Mouse (Mus musculus) midbrain, embryonic 12.5 days (tissue): ENCODE measurements around the gene Fgfr2. TPM values are rescaled to one million over a fixed set of nuclear protein-coding genes. Genes with fewer than 3 reads are reported as not detected.
A peak's percentile ranks its signal among the peaks of the same experiment; 100 is the strongest.

Source experiments
- ATAC-seq: fragments of 200-750 bp; cut with Nextera tagmentation; 2 replicates; pipeline ENCODE4 v1.8.0; 2017; ENCODE audit warnings: low read depth, moderate TSS enrichment, moderate library complexity; ENCODE audit not compliant: low FRiP score
- H3K27ac ChIP-seq: fragments of 300-500 bp; sonication (generic); replicated peaks from 2 replicates; pipeline ENCODE4 v1.5.1; 2016; ENCODE audit warnings: mild to moderate bottlenecking
- H3K27me3 ChIP-seq: fragments of 300-500 bp; sonication (generic); 2 replicates; pipeline ENCODE4 v1.6.1; 2016; ENCODE audit warnings: mild to moderate bottlenecking
- H3K36me3 ChIP-seq: fragments of 300-500 bp; sonication (generic); 2 replicates; pipeline ENCODE4 v1.6.1; 2016
- H3K4me1 ChIP-seq: fragments of 300-500 bp; sonication (generic); 2 replicates; pipeline ENCODE4 v1.6.1; 2016
- H3K4me2 ChIP-seq: fragments of 300-500 bp; sonication (generic); replicated peaks from 2 replicates; pipeline ENCODE4 v1.6.1; 2016; ENCODE audit warnings: mild to moderate bottlenecking, moderate library complexity
- H3K4me3 ChIP-seq: fragments of 300-500 bp; sonication (generic); 2 replicates; pipeline ENCODE4 v1.5.1; 2016; ENCODE audit warnings: mild to moderate bottlenecking
- H3K9ac ChIP-seq: fragments of 300-500 bp; sonication (generic); replicated peaks from 2 replicates; pipeline ENCODE4 v1.6.1; 2016; ENCODE audit warnings: mild to moderate bottlenecking, moderate library complexity
- H3K9me3 ChIP-seq: fragments of 300-500 bp; sonication (generic); 2 replicates; pipeline ENCODE4 v1.6.1; 2016; ENCODE audit warnings: mild to moderate bottlenecking
- WGBS: fragments of 180-500 bp; shearing (Covaris S2); methylation state at CpG from one replicate; pipeline ENCODE4 v1.1.7; 2016; 5-methylcytosine and 5-hydroxymethylcytosine counted together
- polyA plus RNA-seq: library from polyadenylated mRNA; unstranded; fragments of >200 nt; fragmentation: Nextera tagmentation; extraction: Ambion mirVana; gene quantifications from 2 replicates; pipeline ENCODE4 v1.2.1, GENCODE M21; 2016

Gene Fgfr2
- polyA plus RNA-seq, 1 experiment from 2014 or later = 96.5 TPM

DNA sequence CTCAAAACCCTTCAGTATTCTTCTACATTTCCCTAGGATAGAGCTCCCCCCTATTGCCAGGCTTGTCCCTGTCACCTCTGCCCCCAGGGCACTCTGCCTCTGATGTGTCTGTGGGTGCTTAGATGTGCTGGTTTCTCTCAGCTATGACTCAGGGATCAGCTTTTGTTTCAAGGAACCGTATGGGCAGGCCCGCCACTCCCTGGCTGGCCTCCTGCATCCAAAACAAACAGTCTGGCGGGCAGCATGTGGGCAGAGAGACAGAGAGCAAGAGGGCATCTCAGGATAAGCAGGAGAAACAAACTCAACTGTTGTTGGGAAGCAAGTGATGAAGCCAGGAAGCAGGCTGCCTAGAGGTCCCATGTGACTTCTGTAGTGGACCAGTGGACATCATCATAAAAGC, 2267.5 kb downstream of the Fgfr2 start:
- Histone ChIP-seq H3K4me1 (peaks cover 15% of the 10 kb centered on the region), H3K4me2 (no peak overlapping the region), H3K27me3 (0 out of 2 replicates have a peak, but pooled peaks cover 4% of the 10 kb centered on the region), H3K36me3 (no peaks in the 10 kb centered on the region), H3K27ac (no peak overlapping the region), H3K9me3 (no peaks in the 10 kb centered on the region), H3K4me3 (no peak overlapping the region), H3K9ac (no peak overlapping the region)
- 37% methylated on average over 3 of the region's 3 CpGs for WGBS
- no peak for ATAC-seq

DNA sequence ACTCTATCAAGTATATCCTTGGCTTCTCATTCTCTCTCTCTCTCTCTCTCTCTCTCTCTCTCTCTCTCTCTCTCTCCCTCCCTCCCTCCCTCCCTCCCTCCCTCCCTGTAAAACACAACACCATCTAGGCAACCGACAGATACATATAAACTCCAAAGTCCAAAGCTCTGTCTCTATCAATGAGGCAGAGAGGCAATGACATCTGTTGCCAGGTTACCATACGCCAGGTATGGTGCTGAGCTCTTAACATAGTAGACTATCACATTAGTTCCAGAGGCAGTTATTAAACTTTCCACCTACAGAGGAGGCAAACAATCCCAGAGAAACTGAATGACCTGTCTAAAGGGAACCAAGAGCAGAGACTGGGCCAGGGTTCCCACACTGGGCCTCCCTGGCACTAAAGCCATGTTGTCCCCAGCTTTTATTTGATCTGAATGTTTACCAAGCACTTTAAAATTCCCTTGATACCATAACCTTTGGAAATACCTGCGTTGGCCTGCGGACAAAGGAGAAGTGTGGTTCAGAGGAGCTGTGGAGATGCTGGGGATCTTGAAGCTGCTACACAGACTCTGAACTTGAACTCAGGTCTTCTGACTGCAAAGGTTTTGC, 2268.4 kb downstream of the Fgfr2 start:
- H3K9ac ChIP-seq = no peak overlapping the region
- no peak overlapping the region for H3K27ac ChIP-seq
- H3K4me2 ChIP-seq = no peak overlapping the region
- H3K36me3 ChIP-seq = no peaks in the 10 kb centered on the region
- H3K4me3 ChIP-seq = no peak overlapping the region
- peaks cover 6% of the 10 kb centered on the region; the same call in 1 of the 2 replicates for H3K4me1 ChIP-seq
- no peak for ATAC-seq
- H3K9me3 ChIP-seq = no peaks in the 10 kb centered on the region
- 63% methylated on average over 4 of the region's 4 CpGs for WGBS
- 0 out of 2 replicates have a peak, but pooled peaks cover 4% of the 10 kb centered on the region for H3K27me3 ChIP-seq

DNA sequence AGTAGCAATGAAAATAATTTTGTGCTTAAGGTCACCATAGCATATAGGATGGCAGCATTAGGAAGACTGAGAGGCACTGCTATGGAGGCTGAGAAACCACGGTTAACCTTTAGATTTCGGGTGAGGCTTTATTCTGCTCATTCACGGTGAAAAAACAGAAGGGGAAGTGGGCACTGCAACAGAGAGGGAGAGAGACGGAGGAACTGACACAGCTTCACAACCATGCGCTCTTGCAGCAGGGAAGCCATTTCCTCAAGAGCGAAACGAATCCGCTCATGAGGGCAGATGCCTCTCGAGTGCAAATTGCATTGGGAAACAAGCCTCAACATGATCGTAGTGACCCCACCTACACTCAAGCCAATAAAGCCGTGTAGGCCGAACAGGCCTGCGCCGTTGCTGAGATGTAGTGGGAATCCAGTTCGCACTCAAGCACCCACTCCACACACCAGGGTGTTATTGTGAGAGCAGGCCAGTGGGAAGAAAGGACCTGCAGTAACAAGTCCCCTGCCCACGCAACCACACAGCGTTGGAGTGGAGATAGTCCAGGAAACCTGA, 2275.9 kb downstream of the Fgfr2 start:
- Histone ChIP-seq H3K4me2 (no peak overlapping the region), H3K9me3 (no peaks in the 10 kb centered on the region), H3K4me1 (no peaks in the 10 kb centered on the region), H3K9ac (no peak overlapping the region), H3K4me3 (no peak overlapping the region), H3K27ac (no peak overlapping the region), H3K36me3 (no peaks in the 10 kb centered on the region), H3K27me3 (no peaks in the 10 kb centered on the region)
- ATAC-seq = no peak
- WGBS = 91% methylated on average over 17 of the region's 17 CpGs

DNA sequence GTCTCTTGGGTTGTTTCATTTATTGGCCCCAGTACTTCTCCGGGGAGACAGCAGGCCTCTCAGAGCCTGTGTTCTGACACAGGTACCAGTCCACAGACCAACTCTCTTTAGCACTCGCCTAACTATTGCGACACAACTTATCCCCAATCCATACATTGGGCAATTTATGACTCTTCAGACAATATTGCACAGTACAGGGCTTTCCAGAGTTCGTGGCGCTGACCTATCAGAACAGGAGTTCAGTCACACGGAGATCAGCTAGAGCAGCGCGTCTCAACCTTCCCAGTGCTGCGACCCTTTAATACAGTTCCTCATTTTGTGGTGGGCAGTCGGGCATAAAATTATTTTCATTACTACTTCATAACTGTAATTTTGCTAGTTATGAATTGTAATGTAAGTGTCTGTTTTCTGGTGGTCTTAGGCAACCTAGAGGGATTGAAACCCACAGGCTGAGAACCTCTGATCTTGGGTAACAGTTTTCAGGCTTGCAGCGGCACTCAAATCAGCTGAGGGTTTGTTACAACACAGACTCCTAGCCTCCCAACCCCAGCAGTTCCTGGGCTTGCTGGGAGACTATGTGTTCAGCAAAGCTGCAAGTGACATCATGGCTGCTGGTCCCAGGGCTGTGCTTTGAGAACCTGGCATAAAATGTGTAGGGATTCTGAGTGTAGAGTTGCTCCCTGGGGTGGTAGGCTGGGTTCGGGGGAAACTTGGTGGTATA, 2283.6 kb downstream of the Fgfr2 start:
- Histone ChIP-seq H3K4me3 (no peak overlapping the region), H3K4me2 (no peak overlapping the region), H3K4me1 (peaks cover 34% of the 10 kb centered on the region), H3K36me3 (no peaks in the 10 kb centered on the region), H3K27me3 (peaks cover 21% of the 10 kb centered on the region; the same call in 1 of the 2 replicates), H3K27ac (no peak overlapping the region), H3K9ac (no peak overlapping the region), H3K9me3 (no peaks in the 10 kb centered on the region)
- no peak for ATAC-seq
- 90% methylated on average over 12 of the region's 12 CpGs for WGBS

DNA sequence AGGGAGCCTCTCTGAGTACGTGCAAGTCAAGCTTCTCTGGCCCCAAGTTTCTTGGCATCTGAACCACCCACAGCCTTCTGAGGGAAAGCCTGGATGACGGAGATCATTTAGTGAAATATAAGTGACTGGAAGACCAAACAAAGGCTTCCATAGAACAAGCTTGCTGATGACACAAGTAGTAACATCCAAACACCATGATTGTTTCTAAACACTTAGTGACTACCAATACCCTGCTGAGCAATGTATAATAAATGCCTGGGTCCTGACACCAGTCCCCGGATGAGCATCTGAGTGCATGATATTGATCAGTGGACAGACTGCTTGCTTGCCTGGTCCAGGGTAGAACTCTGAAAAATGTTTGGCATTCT, 2284.5 kb downstream of the Fgfr2 start:
- Histone ChIP-seq H3K36me3 (no peaks in the 10 kb centered on the region), H3K27ac (peak overlapping the region; percentile 69)

DNA sequence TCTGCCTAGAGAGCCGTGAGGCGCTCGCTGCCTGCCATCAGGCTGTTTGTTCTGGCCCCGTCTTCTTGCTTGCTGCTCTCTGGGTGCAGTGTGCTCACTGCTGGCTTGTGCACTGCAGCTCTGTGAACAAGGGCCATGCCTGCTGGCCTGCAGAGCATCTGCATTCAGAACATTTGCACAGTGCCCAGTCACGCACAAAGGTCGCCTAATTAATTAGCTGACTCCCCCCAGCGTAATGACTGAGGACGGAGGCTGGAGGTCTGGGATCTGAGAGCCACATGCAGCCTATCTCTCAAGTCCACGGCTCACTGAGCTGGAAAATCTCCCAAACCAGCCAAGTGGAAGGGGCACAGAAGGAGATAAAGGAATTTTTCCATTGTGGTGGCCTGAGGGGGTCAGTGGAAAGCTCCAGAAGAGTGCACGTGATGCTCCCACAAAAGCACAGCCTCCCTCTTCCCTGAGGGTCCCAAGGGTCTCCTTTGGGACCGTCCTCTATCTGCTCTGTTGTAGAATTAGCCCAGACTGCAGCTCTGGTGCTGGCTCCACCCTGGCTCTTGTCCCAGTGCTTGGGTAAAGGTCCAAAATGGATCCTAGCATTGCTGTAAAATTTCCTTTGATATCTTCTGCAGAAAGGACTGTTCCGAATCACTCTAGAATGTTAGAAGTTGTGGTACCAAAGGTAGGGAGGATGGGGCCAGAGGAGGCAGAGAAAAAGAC, 2285.1 kb downstream of the Fgfr2 start:
- no peak overlapping the region for H3K9ac ChIP-seq
- no peaks in the 10 kb centered on the region for H3K9me3 ChIP-seq
- WGBS = 9% methylated on average over 12 of the region's 12 CpGs
- peak overlapping the region; percentile 69 for H3K27ac ChIP-seq
- H3K4me2 ChIP-seq = peak overlapping the region; percentile 5; the same call in 1 of the 2 replicates
- H3K4me3 ChIP-seq = no peak overlapping the region
- peak; percentile 76 for ATAC-seq
- H3K36me3 ChIP-seq = no peaks in the 10 kb centered on the region
- peaks cover 38% of the 10 kb centered on the region for H3K4me1 ChIP-seq
- H3K27me3 ChIP-seq = peaks cover 35% of the 10 kb centered on the region

More for the DNA sequence above, 2284.5 kb downstream of the Fgfr2 start:
- Histone ChIP-seq H3K4me3 (no peak overlapping the region), H3K9ac (no peak overlapping the region), H3K4me2 (no peak overlapping the region), H3K4me1 (peaks cover 38% of the 10 kb centered on the region), H3K27me3 (peaks cover 30% of the 10 kb centered on the region), H3K9me3 (no peaks in the 10 kb centered on the region)
- 46% methylated on average over 3 of the region's 3 CpGs for WGBS
- no peak for ATAC-seq

DNA sequence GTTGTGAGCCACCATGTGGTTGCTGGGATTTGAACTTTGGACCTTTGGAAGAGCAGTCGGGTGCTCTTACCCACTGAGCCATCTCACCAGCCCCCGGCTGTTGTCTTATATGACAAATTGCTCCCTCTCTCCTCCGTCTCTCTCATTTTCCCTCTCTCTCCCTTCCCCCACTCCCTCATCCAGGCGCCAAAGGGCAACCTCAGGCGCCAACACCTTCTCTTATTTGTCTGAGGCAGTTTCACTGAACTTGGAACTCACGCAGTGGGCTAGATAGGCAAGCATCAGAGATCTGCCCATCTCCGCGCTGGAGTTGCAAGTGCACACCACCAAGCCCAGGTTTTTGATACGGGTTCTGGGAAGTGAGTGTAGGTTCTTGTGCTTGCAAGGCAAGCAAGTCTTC, 2287.1 kb downstream of the Fgfr2 start:
- 75% methylated on average over 9 of the region's 9 CpGs for WGBS
- Histone ChIP-seq H3K27me3 (peaks cover 35% of the 10 kb centered on the region), H3K27ac (no peak overlapping the region), H3K4me2 (no peak overlapping the region), H3K9me3 (no peaks in the 10 kb centered on the region), H3K9ac (no peak overlapping the region), H3K36me3 (no peaks in the 10 kb centered on the region), H3K4me3 (no peak overlapping the region), H3K4me1 (peaks cover 38% of the 10 kb centered on the region)
- no peak for ATAC-seq

DNA sequence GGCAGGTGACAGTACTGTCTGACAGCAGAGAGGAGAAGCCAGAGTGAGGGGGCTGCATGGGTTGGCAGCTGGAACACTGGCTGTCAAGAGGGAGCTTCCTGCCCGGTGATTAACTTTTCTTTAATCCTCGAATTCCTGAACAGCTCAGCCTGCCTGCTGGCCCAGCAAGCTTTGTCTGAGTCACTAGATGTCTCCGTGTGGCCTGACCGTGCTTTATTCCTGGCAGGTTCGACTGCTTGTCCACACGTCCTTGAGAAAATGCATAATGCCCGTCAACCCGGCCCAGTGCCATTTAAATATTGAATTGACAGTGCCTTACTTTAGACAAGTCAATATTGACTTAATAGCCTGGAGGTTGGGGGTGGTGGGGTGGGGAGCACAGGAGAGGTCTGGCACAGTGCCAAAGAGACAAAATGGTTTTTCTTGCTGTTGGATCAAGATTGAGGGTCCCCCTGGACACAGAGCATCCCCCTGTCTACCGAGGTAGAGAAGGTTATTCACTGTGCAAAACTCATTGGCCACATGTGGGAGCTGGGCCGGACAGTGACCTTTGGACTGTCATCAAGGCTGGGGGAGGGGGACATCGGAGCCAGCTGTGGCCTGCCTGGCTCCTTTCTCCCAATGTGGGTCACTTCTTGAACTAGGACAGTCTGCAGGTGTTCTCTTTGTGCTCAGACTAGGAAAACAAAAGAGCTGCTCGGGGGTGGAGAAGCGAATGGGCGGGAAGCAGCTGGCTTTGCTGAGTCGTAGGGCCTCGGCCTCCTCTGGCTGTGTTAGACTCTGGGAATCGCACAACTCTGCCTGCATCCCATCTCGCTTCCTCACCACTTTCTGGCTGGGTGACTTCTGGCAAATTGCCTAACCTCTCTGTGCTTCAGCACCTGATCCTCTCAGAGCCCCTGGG, 2287.9 kb downstream of the Fgfr2 start:
- Histone ChIP-seq H3K36me3 (no peaks in the 10 kb centered on the region), H3K9me3 (no peaks in the 10 kb centered on the region), H3K9ac (no peak overlapping the region), H3K4me1 (peaks cover 38% of the 10 kb centered on the region), H3K27me3 (peaks cover 35% of the 10 kb centered on the region), H3K4me2 (peak overlapping the region; percentile 19; the same call in 1 of the 2 replicates), H3K27ac (peak overlapping the region; percentile 68), H3K4me3 (no peak overlapping the region)
- 3% methylated on average over 18 of the region's 18 CpGs for WGBS
- ATAC-seq = 0 out of 2 replicates have a peak, but pooled peaks have one; percentile 19

DNA sequence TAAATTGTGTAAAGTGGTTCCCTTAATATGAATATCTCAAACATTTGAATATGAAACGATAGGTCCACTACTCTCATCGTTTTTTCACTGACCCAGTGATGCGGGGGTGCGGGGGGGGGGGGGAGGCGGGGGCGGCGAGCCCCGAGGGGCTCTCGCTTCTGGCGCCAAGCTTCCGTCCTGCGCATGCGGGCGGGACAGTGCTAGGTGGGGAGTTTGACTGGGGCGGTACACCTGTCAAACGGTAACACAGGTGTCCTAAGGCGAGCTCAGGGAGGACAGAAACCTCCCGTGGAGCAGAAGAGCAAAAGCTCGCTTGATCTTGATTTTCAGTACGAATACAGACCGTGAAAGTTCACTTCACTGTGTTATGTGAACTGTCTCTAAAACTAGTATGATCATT, 2288.9 kb downstream of the Fgfr2 start:
- Histone ChIP-seq H3K4me3 (no peak overlapping the region), H3K36me3 (no peaks in the 10 kb centered on the region), H3K9ac (no peak overlapping the region), H3K4me1 (peaks cover 38% of the 10 kb centered on the region), H3K27me3 (peaks cover 34% of the 10 kb centered on the region), H3K27ac (no peak overlapping the region), H3K9me3 (no peaks in the 10 kb centered on the region), H3K4me2 (peak overlapping the region; percentile 17)
- 15% methylated on average over 21 of the region's 21 CpGs for WGBS
- ATAC-seq = peak; percentile 92

DNA sequence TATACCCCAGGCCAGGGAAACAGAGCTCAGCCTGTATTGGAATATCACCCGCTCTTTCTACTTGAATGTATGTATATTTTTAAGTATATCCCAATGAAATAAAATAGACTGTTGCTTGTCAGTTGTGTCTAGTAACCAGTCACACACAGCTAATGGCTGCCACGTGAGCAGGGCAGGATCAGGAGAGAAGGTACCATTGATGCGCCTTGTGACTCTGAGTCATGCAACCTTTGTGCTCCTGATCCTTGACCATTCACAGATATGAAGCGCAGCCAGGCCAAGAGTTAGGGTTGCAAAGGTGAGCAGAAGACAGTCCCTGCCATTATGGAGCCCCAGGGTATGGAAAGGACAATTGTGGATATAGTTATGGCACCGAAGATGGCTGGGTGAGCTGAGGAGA, 2291.6 kb downstream of the Fgfr2 start:
- H3K36me3 ChIP-seq = no peaks in the 10 kb centered on the region
- no peak overlapping the region for H3K4me2 ChIP-seq
- H3K27ac ChIP-seq = no peak overlapping the region
- H3K4me3 ChIP-seq = no peak overlapping the region
- no peaks in the 10 kb centered on the region for H3K9me3 ChIP-seq
- H3K9ac ChIP-seq = no peak overlapping the region
- H3K4me1 ChIP-seq = peaks cover 15% of the 10 kb centered on the region
- WGBS = 94% methylated on average over 5 of the region's 5 CpGs
- no peak for ATAC-seq
- H3K27me3 ChIP-seq = peaks cover 20% of the 10 kb centered on the region

DNA sequence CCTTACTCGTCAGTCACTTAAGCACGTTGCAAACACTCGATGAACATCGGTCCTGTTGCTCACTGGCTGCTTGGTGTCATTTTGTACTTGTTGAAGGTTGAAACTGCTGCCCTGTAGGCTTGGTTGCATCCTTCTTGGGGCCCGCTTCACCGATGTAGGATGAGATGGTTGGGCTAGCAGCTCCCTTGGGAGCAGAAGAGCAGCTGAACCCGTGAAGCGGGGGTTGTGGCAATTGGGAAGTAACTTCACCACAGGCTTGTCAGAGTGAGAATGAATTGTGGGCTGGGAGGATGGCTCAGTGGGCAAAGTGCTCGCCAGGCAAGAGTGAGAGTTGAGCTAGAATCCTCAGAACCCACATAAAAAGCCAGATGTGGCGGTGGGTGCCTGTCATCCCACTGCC, 2294.7 kb downstream of the Fgfr2 start:
- H3K4me1 ChIP-seq = no peaks in the 10 kb centered on the region
- no peaks in the 10 kb centered on the region for H3K9me3 ChIP-seq
- no peaks in the 10 kb centered on the region for H3K36me3 ChIP-seq
- H3K4me2 ChIP-seq = no peak overlapping the region
- ATAC-seq = no peak
- no peak overlapping the region for H3K9ac ChIP-seq
- H3K4me3 ChIP-seq = no peak overlapping the region
- no peak overlapping the region for H3K27ac ChIP-seq
- H3K27me3 ChIP-seq = peaks cover 5% of the 10 kb centered on the region
- WGBS = 88% methylated on average over 10 of the region's 10 CpGs
